Mouse (Mus musculus): ENCODE measurements around the gene Gpd1. TPM values are rescaled to one million over a fixed set of nuclear protein-coding genes. Genes with fewer than 3 reads are reported as not detected.

The Gpd1 gene
- total and polyA plus RNA-seq, 2 experiments from 2014 or later: 1.2 to 2.8 TPM

GRCm38 (mm10) chr15:99682880-99683279, 34.4 kb upstream of the Gpd1 start:
- Histone ChIP-seq H3K36me3 (ENCODE audit: insufficient read depth, low read length) (no peaks in the 10 kb centered on the region), H3K4me3 (ENCODE audit: low read depth, low read length) (no peak overlapping the region), H3K9me3 (ENCODE audit: low read length) (no peaks in the 10 kb centered on the region), H3K27me3 (ENCODE audit: insufficient read depth, low read length) (no peaks in the 10 kb centered on the region), H3K4me1 (ENCODE audit: insufficient read depth, low read length) (no peaks in the 10 kb centered on the region), H3K9ac (replicated peaks; ENCODE audit: low read length, poor library complexity, severe bottlenecking) (no peak overlapping the region), H3K27ac (ENCODE audit: low read depth, low read length) (no peak overlapping the region), H3K4me2 (ENCODE audit: low read depth, low read length, poor library complexity, severe bottlenecking) (no peak overlapping the region)
- peak; percentile 65 for TF ChIP-seq CTCF (IDR thresholded peaks at IDR 0.05)
- WGBS: 91% methylated on average over 7 of the region's 7 CpGs
- no peak for DNase-seq (ENCODE audit: low spot score)
- ATAC-seq (ENCODE audit: low FRiP score): no peak

- no peak overlapping the region for H3K27ac ChIP-seq (ENCODE audit: low read depth, low read length)
Measured at GRCm38 (mm10) chr15:99684156-99684555, 33.2 kb upstream of the Gpd1 start.

GRCm38 (mm10) chr15:99688712-99689111, 28.6 kb upstream of the Gpd1 start:
- ATAC-seq (ENCODE audit: low FRiP score) (no peak), DNase-seq (ENCODE audit: low spot score) (peak; percentile 83)
- Histone ChIP-seq H3K4me3 (ENCODE audit: low read depth, low read length) (no peak overlapping the region), H3K9me3 (ENCODE audit: low read length) (no peaks in the 10 kb centered on the region), H3K36me3 (ENCODE audit: insufficient read depth, low read length) (peaks cover 11% of the 10 kb centered on the region; the same call in 1 of the 2 replicates), H3K27ac (ENCODE audit: low read depth, low read length) (no peak overlapping the region), H3K4me1 (ENCODE audit: insufficient read depth, low read length) (no peaks in the 10 kb centered on the region), H3K9ac (replicated peaks; ENCODE audit: low read length, poor library complexity, severe bottlenecking) (no peak overlapping the region), H3K4me2 (ENCODE audit: low read depth, low read length, poor library complexity, severe bottlenecking) (no peak overlapping the region), H3K27me3 (ENCODE audit: insufficient read depth, low read length) (no peaks in the 10 kb centered on the region)
- TF ChIP-seq CTCF (IDR thresholded peaks at IDR 0.05): peak; percentile 93
- 7% methylated on average over 4 of the region's 4 CpGs for WGBS

More at GRCm38 (mm10) chr15:99684156-99684555, 33.2 kb upstream of the Gpd1 start:
- H3K4me1 ChIP-seq (ENCODE audit: insufficient read depth, low read length): no peaks in the 10 kb centered on the region
- no peak overlapping the region for H3K9ac ChIP-seq (replicated peaks; ENCODE audit: low read length, poor library complexity, severe bottlenecking)
- TF ChIP-seq CTCF (IDR thresholded peaks at IDR 0.05): no peak
- 95% methylated on average over 5 of the region's 5 CpGs for WGBS
- H3K4me3 ChIP-seq (ENCODE audit: low read depth, low read length): no peak overlapping the region
- H3K9me3 ChIP-seq (ENCODE audit: low read length): no peaks in the 10 kb centered on the region
- H3K36me3 ChIP-seq (ENCODE audit: insufficient read depth, low read length): no peaks in the 10 kb centered on the region
- no peak for DNase-seq (ENCODE audit: low spot score)
- no peaks in the 10 kb centered on the region for H3K27me3 ChIP-seq (ENCODE audit: insufficient read depth, low read length)
- H3K4me2 ChIP-seq (ENCODE audit: low read depth, low read length, poor library complexity, severe bottlenecking): no peak overlapping the region
- ATAC-seq (ENCODE audit: low FRiP score): no peak

- no peak for ATAC-seq (ENCODE audit: low FRiP score)
- no peak overlapping the region for H3K9ac ChIP-seq (replicated peaks; ENCODE audit: low read length, poor library complexity, severe bottlenecking)
- no peak overlapping the region for H3K27ac ChIP-seq (ENCODE audit: low read depth, low read length)
- H3K36me3 ChIP-seq (ENCODE audit: insufficient read depth, low read length): peaks cover 19% of the 10 kb centered on the region
- H3K4me1 ChIP-seq (ENCODE audit: insufficient read depth, low read length): no peaks in the 10 kb centered on the region
- H3K9me3 ChIP-seq (ENCODE audit: low read length): no peaks in the 10 kb centered on the region
- TF ChIP-seq CTCF (IDR thresholded peaks at IDR 0.05): no peak
- H3K4me2 ChIP-seq (ENCODE audit: low read depth, low read length, poor library complexity, severe bottlenecking): no peak overlapping the region
- 35% methylated on average over 4 of the region's 4 CpGs for WGBS
- no peaks in the 10 kb centered on the region for H3K27me3 ChIP-seq (ENCODE audit: insufficient read depth, low read length)
- no peak overlapping the region for H3K4me3 ChIP-seq (ENCODE audit: low read depth, low read length)
- no peak for DNase-seq (ENCODE audit: low spot score)
Measured at GRCm38 (mm10) chr15:99690924-99691323, 26.4 kb upstream of the Gpd1 start.

GRCm38 (mm10) chr15:99691976-99692375, 25.3 kb upstream of the Gpd1 start:
- Histone ChIP-seq H3K27me3 (ENCODE audit: insufficient read depth, low read length) (no peaks in the 10 kb centered on the region), H3K4me2 (ENCODE audit: low read depth, low read length, poor library complexity, severe bottlenecking) (no peak overlapping the region), H3K9me3 (ENCODE audit: low read length) (no peaks in the 10 kb centered on the region), H3K27ac (ENCODE audit: low read depth, low read length) (no peak overlapping the region), H3K4me3 (ENCODE audit: low read depth, low read length) (no peak overlapping the region), H3K36me3 (ENCODE audit: insufficient read depth, low read length) (peaks cover 29% of the 10 kb centered on the region), H3K4me1 (ENCODE audit: insufficient read depth, low read length) (no peaks in the 10 kb centered on the region), H3K9ac (replicated peaks; ENCODE audit: low read length, poor library complexity, severe bottlenecking) (no peak overlapping the region)
- 50% methylated on average over 9 of the region's 9 CpGs for WGBS
- DNase-seq (ENCODE audit: low spot score) (no peak), ATAC-seq (ENCODE audit: low FRiP score) (no peak)
- TF ChIP-seq CTCF (IDR thresholded peaks at IDR 0.05): no peak

GRCm38 (mm10) chr15:99697309-99697708, 20.0 kb upstream of the Gpd1 start:
- no peak overlapping the region for H3K4me2 ChIP-seq (ENCODE audit: low read depth, low read length, poor library complexity, severe bottlenecking)
- 54% methylated on average over 2 of the region's 2 CpGs for WGBS
- no peak for DNase-seq (ENCODE audit: low spot score)
- H3K9ac ChIP-seq (replicated peaks; ENCODE audit: low read length, poor library complexity, severe bottlenecking): no peak overlapping the region
- H3K4me3 ChIP-seq (ENCODE audit: low read depth, low read length): no peak overlapping the region
- no peaks in the 10 kb centered on the region for H3K4me1 ChIP-seq (ENCODE audit: insufficient read depth, low read length)
- H3K27me3 ChIP-seq (ENCODE audit: insufficient read depth, low read length): no peaks in the 10 kb centered on the region
- no peaks in the 10 kb centered on the region for H3K9me3 ChIP-seq (ENCODE audit: low read length)
- ATAC-seq (ENCODE audit: low FRiP score): no peak
- H3K27ac ChIP-seq (ENCODE audit: low read depth, low read length): no peak overlapping the region
- no peak for TF ChIP-seq CTCF (IDR thresholded peaks at IDR 0.05)
- H3K36me3 ChIP-seq (ENCODE audit: insufficient read depth, low read length): peaks cover 49% of the 10 kb centered on the region

Measured in midbrain, postnatal 0 days (tissue).